Mouse (Mus musculus): Measurements from ENCODE around the gene Rhbg.
"Not testable (repeated sequence)": the region's sequence is repeated elsewhere in the genome, so short reads cannot be mapped to it uniquely, and the experiment has no call there.

The Rhbg gene

DNA sequence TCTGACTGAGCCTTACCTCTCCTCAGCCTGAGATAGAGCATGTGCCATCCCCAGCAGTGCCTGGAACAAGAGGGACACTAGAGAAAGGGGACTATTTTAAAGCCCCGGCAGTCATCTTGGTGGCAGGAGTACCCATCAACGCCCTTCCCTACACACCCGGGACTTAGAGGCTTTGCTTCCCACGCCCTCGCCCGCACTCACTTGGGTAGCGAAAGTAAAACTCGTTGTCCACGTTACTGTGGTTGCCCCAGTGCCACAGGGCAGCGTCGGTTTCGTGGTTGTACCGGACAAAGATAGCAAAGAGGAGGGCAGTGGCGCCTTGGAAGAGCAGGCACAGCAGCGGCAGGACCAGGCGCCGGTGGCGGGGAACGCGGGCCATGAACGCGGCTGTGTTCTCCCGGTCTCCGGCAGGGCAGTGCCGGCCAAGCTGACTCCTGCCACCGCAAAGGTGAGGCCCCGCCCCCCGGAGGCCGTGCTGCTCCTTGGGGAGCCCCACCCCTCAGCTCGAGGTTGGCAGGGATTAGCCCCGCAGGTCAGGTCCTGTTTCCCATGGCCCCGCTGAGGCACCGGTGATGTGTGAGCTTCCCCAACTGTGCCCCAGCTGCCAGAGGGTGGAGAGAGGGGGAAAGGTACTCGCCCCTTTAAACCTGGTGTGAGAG lies at the start of gene Rhbg:
TSS of gene Rhbg (minus strand) at position 442 of the 659 bp plus-strand sequence.
- DNase-seq (ENCODE audit: low spot score in 2 of 2), result no peak

DNA sequence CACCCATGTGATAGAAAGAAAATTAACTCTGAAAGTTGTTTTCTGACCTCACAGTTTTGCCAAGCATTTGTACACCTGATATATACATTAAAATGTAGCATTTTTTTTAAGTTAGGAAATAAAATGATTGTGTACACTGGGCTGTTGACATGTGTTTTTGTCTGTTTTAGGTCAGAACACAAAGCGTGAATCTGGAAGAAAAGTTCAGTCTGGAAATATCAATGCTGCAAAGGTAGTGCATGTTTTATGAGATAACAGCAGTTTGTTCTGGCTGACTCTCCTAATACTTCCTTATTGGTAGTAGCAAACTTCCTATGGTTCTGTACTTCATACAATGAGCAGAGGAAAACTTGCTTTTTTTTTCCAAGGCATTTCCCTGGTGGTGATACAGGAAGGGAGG lies 44.7 kb upstream of the Rhbg start:
- DNase-seq (ENCODE audit: low spot score in 2 of 2), result no peak

- peak; percentile 62 to 63 for DNase-seq (ENCODE audit: low spot score in 2 of 2)
Observed at GRCm38 (mm10) chr3:88297321-88297851, 42.9 kb upstream of the Rhbg start.

DNA sequence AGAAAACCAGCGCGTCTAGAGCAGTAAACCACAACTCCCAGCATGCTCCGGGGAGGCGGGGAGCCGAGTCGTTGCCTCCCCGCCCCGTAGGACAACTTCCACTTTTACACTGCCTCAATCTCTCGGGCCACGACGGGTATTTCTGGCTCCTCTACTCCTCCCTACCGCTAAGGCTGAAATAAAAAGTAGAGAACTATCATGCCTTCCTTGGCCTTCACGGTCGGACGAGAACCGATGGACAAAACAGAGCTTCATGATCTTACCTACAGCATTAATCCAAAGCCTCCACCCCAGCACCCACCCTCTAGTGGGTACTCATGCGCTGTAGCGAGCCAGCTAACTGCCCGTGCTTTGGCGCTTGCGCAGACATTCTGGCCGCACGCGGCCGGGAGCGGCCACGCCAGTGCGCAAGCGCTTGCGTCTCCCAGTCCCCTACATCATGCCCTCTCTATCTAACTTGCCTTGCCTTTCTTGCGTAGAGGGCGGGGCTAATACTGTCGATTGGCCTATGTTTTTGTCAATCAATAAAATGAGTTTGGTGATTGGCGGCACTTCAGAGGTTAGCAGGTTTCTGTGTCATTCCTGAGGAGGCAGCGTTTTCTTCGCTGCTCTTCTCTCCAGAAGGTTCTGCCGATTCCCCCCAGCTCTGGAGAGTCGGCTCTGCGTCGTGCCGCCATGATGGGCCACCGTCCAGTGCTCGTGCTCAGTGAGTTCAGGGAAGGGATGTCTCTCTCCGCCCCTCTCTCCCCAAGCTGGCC lies 42.2 kb upstream of the Rhbg start, which contains the start of the genes Tsacc and Cct3:
TSS of gene Tsacc (minus strand) at position 439 of the 758 bp plus-strand sequence.
TSS of gene Cct3 (plus strand) at position 556 of the 758 bp plus-strand sequence.
- peak; percentile 97 to 99 for DNase-seq (ENCODE audit: low spot score in 2 of 2)

DNA sequence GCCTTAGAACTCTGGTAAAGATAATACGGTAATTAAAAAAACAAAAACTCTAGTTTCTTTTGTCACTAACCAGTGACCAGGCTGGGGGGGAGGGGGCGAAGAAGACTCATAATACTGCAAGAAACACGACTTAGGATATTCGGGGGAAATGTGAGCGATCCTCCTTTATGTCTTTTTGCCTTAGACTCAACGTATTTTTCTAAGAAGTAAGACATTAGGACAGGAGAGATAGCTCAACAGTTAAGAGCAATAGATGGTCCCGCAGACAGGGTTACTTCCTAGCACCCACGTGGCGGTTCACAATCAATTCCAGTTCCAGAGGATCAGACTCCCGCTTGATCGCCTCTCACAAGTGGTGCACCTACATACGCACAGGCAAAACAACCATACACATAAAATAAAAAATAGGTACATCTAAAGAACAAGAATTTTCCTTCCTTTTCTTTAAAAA lies 41.6 kb upstream of the Rhbg start:
- DNase-seq (ENCODE audit: low spot score in 2 of 2), result no peak

DNA sequence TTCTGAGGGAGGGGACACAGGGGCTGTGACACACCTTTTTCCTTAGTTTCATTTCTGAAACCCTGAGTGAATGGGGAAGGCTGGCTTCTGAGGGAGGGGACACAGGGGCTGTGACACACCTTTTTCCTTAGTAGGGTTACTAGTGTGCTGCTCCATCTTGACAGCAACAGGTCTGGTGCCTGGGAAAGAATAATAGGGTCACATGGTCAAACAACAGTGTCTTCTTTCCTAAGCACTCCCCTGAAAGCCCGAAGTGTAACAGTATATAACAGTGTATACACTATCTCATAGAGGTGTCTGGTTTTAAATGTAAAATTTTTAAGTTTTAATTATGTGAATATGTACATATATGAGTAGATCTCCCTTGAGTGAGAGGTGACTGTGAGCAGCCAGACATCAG lies 40.8 kb upstream of the Rhbg start:
- not testable (repeated sequence) for DNase-seq (ENCODE audit: low spot score in 2 of 2)

GRCm38 (mm10) chr3:88291970-88292369 lies 37.5 kb upstream of the Rhbg start:
- DNase-seq (ENCODE audit: low spot score in 2 of 2), result no peak

GRCm38 (mm10) chr3:88288133-88288713 lies 33.7 kb upstream of the Rhbg start:
- not testable (repeated sequence) for DNase-seq (ENCODE audit: low spot score in 2 of 2)

DNA sequence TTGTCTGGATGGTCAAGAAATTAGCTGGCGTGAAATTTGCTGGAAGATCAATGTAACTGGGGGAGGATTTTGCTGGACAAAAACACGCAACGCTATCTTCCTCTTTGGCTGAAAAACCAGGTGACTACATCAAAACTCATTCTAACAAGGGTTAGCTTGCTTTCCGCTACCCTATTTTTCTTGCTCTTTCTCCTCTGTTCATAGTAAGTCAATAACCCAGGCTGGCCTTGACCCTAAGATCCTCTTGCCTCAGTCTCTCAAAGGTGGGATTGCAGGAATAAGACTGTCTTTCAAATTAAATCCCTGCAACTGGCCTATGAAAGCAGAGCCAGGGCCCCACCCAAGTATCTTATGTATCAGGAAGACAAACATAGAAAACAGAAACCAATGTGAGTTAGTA lies 32.6 kb upstream of the Rhbg start, which contains the start of gene Gm38392:
TSS of gene Gm38392 (minus strand) at position 101 of the 400 bp plus-strand sequence.
- DNase-seq (ENCODE audit: low spot score in 2 of 2), result no peak

GRCm38 (mm10) chr3:88285565-88285895 lies 31.0 kb upstream of the Rhbg start:
- not testable (repeated sequence) for DNase-seq (ENCODE audit: low spot score in 2 of 2)

DNA sequence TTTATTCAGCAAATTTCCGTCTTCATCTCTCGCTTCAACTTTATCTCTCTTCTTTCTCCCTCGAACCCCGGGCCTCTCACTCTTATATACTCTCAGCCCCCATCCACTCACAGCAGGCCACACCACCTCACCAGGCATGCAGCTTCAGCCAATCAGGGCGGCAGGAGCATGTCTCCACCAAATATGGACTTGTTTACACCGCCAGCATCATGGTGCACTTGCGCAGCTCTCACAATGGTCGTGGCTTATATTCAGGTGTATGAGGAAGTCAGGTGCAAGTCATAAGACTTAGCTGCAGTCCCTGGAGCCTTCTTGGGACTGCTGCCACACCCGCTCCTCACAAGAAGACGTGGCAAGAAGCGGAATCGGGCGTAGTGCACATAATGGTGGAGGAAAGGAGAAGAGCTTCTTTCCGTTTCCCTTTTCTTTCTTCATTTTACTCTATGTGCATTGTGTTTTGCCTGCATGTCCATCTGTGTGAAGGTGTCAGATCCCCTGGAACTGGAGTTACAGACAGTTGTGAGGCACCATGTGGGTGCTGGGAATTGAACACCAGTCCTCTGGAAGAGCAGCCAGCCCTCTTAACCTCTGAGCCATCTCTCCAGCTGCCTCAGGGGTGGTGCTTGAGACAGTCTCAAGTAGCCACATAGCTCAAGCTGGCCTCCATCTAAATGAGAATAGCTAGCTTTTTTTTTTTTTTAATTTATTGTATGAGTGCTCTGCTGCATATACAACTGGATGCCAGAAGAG lies 30.5 kb upstream of the Rhbg start:
- DNase-seq (ENCODE audit: low spot score in 2 of 2), result not testable (repeated sequence)

GRCm38 (mm10) chr3:88281141-88281916 lies 26.8 kb upstream of the Rhbg start:
- not testable (repeated sequence) for DNase-seq (ENCODE audit: low spot score in 2 of 2)

- DNase-seq (ENCODE audit: low spot score in 2 of 2), result no peak
Observed at GRCm38 (mm10) chr3:88280035-88280434, 25.5 kb upstream of the Rhbg start.

- DNase-seq (ENCODE audit: low spot score in 2 of 2), result no peak
Observed at GRCm38 (mm10) chr3:88276529-88277143, 22.1 kb upstream of the Rhbg start.

DNA sequence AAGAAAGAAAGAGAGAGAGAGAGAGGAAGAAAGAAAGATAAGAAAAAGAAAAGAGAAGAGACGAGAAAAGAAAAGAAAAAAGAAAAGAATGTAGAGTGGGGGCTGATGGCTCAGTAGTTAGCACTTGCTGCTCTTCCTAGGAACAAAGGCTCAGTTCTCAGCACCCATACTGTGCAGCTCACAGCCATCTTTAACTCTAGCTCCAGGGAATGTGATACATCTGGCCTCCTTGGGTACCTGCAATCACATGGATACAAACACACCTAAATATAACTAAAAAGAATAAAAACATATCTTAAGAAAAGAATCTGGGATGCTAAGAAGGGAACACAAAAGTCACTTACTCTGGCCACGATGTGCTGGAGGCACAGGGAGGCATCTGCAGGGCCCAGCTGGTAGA lies 21.6 kb upstream of the Rhbg start:
- DNase-seq (ENCODE audit: low spot score in 2 of 2), result no peak

- no peak for DNase-seq (ENCODE audit: low spot score in 2 of 2)
Observed at GRCm38 (mm10) chr3:88274002-88274401, 19.5 kb upstream of the Rhbg start.

GRCm38 (mm10) chr3:88271859-88272258 lies 17.4 kb upstream of the Rhbg start:
- no peak for DNase-seq (ENCODE audit: low spot score in 2 of 2)

GRCm38 (mm10) chr3:88271298-88271697 lies 16.8 kb upstream of the Rhbg start:
- not testable (repeated sequence) for DNase-seq (ENCODE audit: low spot score in 2 of 2)

DNA sequence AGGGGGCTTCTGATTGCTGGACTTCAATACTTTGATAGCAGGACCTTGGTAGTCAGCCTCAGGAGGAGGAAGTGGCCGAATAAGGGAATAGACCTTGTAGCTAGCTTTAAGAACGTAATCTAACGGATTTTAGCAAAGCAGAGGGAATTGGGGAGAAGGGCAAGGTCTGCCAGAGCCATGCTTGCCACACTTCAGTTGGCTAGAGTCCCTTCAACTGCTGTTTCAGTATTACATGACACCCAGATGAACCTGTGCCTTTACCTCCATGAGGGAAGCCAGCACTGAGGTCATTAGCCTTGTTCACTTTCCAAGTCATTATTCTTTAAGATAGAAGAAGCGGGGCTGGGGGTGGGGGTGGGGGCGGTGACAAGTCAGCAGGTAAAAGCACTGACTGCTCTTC lies 14.5 kb upstream of the Rhbg start:
- DNase-seq (ENCODE audit: low spot score in 2 of 2), result no peak

GRCm38 (mm10) chr3:88268014-88268413 lies 13.5 kb upstream of the Rhbg start:
- DNase-seq (ENCODE audit: low spot score in 2 of 2), result not testable (repeated sequence)
